Mouse (Mus musculus) layer of hippocampus, adult 6 months (tissue): ENCODE results near the gene Fbxo46. TPM values are rescaled to one million over a fixed set of nuclear protein-coding genes. Genes with fewer than 3 reads are reported as not detected.

Source experiments
- long read RNA-seq, 2 experiments: library from polyadenylated mRNA; unstranded; transcript quantifications; one replicate each; pipeline ENCODE4 v2.0.0; 2019 to 2020
- microRNA-seq: library from miRNA; unstranded; fragments of <30 nt; microRNA quantifications from one replicate; pipeline ENCODE4 v1.2.0, GENCODE M21; 2020
- polyA plus RNA-seq: library from polyadenylated mRNA; unstranded; fragments of <200 nt; fragmentation: Nextera tagmentation; gene quantifications from 2 replicates; pipeline ENCODE4 v1.2.3, GENCODE M21; 2021

The Fbxo46 gene
- 7.0 and 8.7 TPM in 2 replicates for polyA plus RNA-seq
- long read RNA-seq, experiment 1, full-length matches to known transcripts: 5 of 21 reads
- long read RNA-seq, experiment 1, partial matches to known transcripts: 0 of 21 reads
- long read RNA-seq, experiment 1, other reads (novel, unspliced or antisense): 16 of 21 reads
- long read RNA-seq, experiment 2, full-length matches to known transcripts: 33 of 38 reads
- long read RNA-seq, experiment 2, partial matches to known transcripts: 0 of 38 reads
- long read RNA-seq, experiment 2, other reads (novel, unspliced or antisense): 5 of 38 reads

GRCm38 (mm10) chr7:19119631-19120429, at the start of gene Fbxo46:
TSS of gene Fbxo46 (plus strand) at chr7:19119859.

GRCm38 (mm10) chr7:19075723-19076585, 43.7 kb upstream of the Fbxo46 start, which contains the start of gene Dmwd:
TSS of gene Dmwd (plus strand) at chr7:19076227.

GRCm38 (mm10) chr7:19083701-19084100, 36.0 kb upstream of the Fbxo46 start, which contains the start of gene Dmpk:
TSS of gene Dmpk (plus strand) at chr7:19083849.

GRCm38 (mm10) chr7:19094471-19094825, 25.2 kb upstream of the Fbxo46 start, which contains the start of gene Six5:
TSS of gene Six5 (plus strand) at chr7:19094594.

GRCm38 (mm10) chr7:19118028-19118771, 1.5 kb upstream of the Fbxo46 start, which contains the start of gene Gm4969:
TSS of gene Gm4969 (minus strand) at chr7:19118368.

GRCm38 (mm10) chr7:19148875-19149541, 29.3 kb downstream of the Fbxo46 start, which contains the start of gene Qpctl:
TSS of gene Qpctl (minus strand) at chr7:19149291.

GRCm38 (mm10) chr7:19149626-19150025, 30.0 kb downstream of the Fbxo46 start, which contains the start of gene Snrpd2:
TSS of gene Snrpd2 (plus strand) at chr7:19149722.

GRCm38 (mm10) chr7:19165656-19166423, 46.2 kb downstream of the Fbxo46 start, which contains the start of gene Gipr:
TSS of gene Gipr (minus strand) at chr7:19166127.

GRCm38 (mm10) chr7:19175708-19176515, 56.3 kb downstream of the Fbxo46 start, which contains the start of gene Eml2:
TSS of gene Eml2 (plus strand) at chr7:19176421.

Small RNA genes within 50 kb of the gene (microRNA-seq; reads per million reads assigned to microRNA genes)
- gene Mir3100 (1.1 reads per million), gene Mir330 (12,472 reads per million, percentile 97 among the genes with 10 or more reads in this experiment)

Other genes with a start within 250 kb of the Fbxo46 start
- gene Pglyrp1, start 248.5 kb upstream of the Fbxo46 start, polyA plus RNA-seq: 8.7 and 9.9 TPM in 2 replicates
- 12.1 and 13.0 TPM in 2 replicates for gene Ccdc61, start 209.4 kb upstream of the Fbxo46 start, polyA plus RNA-seq
- gene Nova2, start 194.0 kb upstream of the Fbxo46 start, polyA plus RNA-seq: 3.8 and 4.1 TPM in 2 replicates
- gene Nanos2, start 132.5 kb upstream of the Fbxo46 start, polyA plus RNA-seq: not detected in 2 replicates
- gene Mypop, start 128.6 kb upstream of the Fbxo46 start, polyA plus RNA-seq: 4.8 and 6.6 TPM in 2 replicates
- 6.9 and 8.8 TPM in 2 replicates for gene Irf2bp1, start 115.8 kb upstream of the Fbxo46 start, polyA plus RNA-seq
- gene Foxa3, start 96.3 kb upstream of the Fbxo46 start, polyA plus RNA-seq: not detected in 2 replicates
- gene Sympk, start 95.5 kb upstream of the Fbxo46 start, polyA plus RNA-seq: 18.9 and 23.2 TPM in 2 replicates
- gene Rsph6a, start 65.2 kb upstream of the Fbxo46 start, polyA plus RNA-seq: 0.23 and 0.24 TPM in 2 replicates
- 22.3 and 22.4 TPM in 2 replicates for gene Dmwd, start 43.6 kb upstream of the Fbxo46 start, polyA plus RNA-seq
- 0.72 and 1.8 TPM in 2 replicates for gene Dmpk, start 36.0 kb upstream of the Fbxo46 start, polyA plus RNA-seq
- 0.28 and 0.30 TPM in 2 replicates for gene Six5, start 25.3 kb upstream of the Fbxo46 start, polyA plus RNA-seq
- gene Gm4969, start 1.5 kb upstream of the Fbxo46 start, polyA plus RNA-seq: 0.10 and 0.23 TPM in 2 replicates
- gene Qpctl, start 29.4 kb downstream of the Fbxo46 start, polyA plus RNA-seq: 13.3 and 14.4 TPM in 2 replicates
- 129 and 137 TPM in 2 replicates for gene Snrpd2, start 29.9 kb downstream of the Fbxo46 start, polyA plus RNA-seq
- gene Gipr, start 46.3 kb downstream of the Fbxo46 start, polyA plus RNA-seq: 0.13 TPM in 1 of 2 replicates, not detected in the other
- 6.0 and 6.1 TPM in 2 replicates for gene Eml2, start 56.6 kb downstream of the Fbxo46 start, polyA plus RNA-seq
- gene Gpr4, start 92.7 kb downstream of the Fbxo46 start, polyA plus RNA-seq: 1.5 and 2.0 TPM in 2 replicates
- gene Opa3, start 108.5 kb downstream of the Fbxo46 start, polyA plus RNA-seq: 34.8 and 38.3 TPM in 2 replicates
- 1.1 and 1.2 TPM in 2 replicates for gene Vasp, start 152.0 kb downstream of the Fbxo46 start, polyA plus RNA-seq
- gene Ppm1n, start 160.2 kb downstream of the Fbxo46 start, polyA plus RNA-seq: 0.09 and 0.19 TPM in 2 replicates
- gene Rtn2, start 162.8 kb downstream of the Fbxo46 start, polyA plus RNA-seq: 20.0 and 22.4 TPM in 2 replicates
- gene Fosb, start 190.2 kb downstream of the Fbxo46 start, polyA plus RNA-seq: 0.60 and 0.80 TPM in 2 replicates
- 52.8 and 71.7 TPM in 2 replicates for gene Ercc1, start 224.9 kb downstream of the Fbxo46 start, polyA plus RNA-seq
- 14.0 and 14.6 TPM in 2 replicates for gene Cd3eap, start 239.6 kb downstream of the Fbxo46 start, polyA plus RNA-seq
- gene Ppp1r13l, start 239.9 kb downstream of the Fbxo46 start, polyA plus RNA-seq: 0.53 and 1.9 TPM in 2 replicates